Mouse (Mus musculus) myocyte (in vitro differentiated cells): ENCODE data around the gene Ankrd55. TPM values are rescaled to one million over a fixed set of nuclear protein-coding genes. Genes with fewer than 3 reads are reported as not detected.

Source experiments
- H3K27me3 ChIP-seq: one replicate; pipeline ENCODE4 v1.6.1; 2011; ENCODE audit not compliant: control insufficient read depth, insufficient read depth, insufficient read length
- H3K36me3 ChIP-seq: one replicate; pipeline ENCODE4 v1.6.1; 2011; ENCODE audit not compliant: control insufficient read depth, insufficient read depth
- H3K4me2 ChIP-seq: one replicate; pipeline ENCODE4 v1.6.1; 2011; ENCODE audit warnings: low read depth, control low read depth
- H3K4me3 ChIP-seq: one replicate; pipeline ENCODE4 v1.5.1; 2011; ENCODE audit warnings: mild to moderate bottlenecking, control low read depth, moderate library complexity
- H3K79me2 ChIP-seq: one replicate; pipeline ENCODE4 v1.6.1; 2011; ENCODE audit not compliant: control insufficient read depth, insufficient read depth
- H3ac ChIP-seq: one replicate; pipeline ENCODE4 v1.6.1; 2011; ENCODE audit not compliant: control insufficient read depth, insufficient read length
- CEBPB ChIP-seq: IDR thresholded peaks from 2 replicates; pipeline ENCODE4 v1.6.1; 2011; ENCODE audit warnings: mild to moderate bottlenecking, moderate library complexity; ENCODE audit not compliant: poor library complexity, insufficient read depth, severe bottlenecking
- E2F4 ChIP-seq: IDR thresholded peaks from one replicate; pipeline ENCODE4 v1.6.1; 2011; ENCODE audit warnings: mild to moderate bottlenecking, control low read depth, moderate library complexity; ENCODE audit not compliant: insufficient read depth
- MAX ChIP-seq: IDR thresholded peaks from one replicate; pipeline ENCODE4 v1.6.1; 2011; ENCODE audit warnings: low read depth, mild to moderate bottlenecking, control low read depth
- MYOD1 ChIP-seq, 3 experiments: IDR thresholded peaks; one replicate each; pipeline ENCODE4 v1.6.1; 2011; ENCODE audit warnings: control low read depth in 2 of 3, low read depth in 2 of 3, mild to moderate bottlenecking in 2 of 3, moderate library complexity in 1 of 3; ENCODE audit not compliant: insufficient read length in 2 of 3, control insufficient read depth in 1 of 3
- MYOG ChIP-seq, 3 experiments: IDR thresholded peaks; one replicate each; pipeline ENCODE4 v1.6.1; 2011; ENCODE audit warnings: control low read depth in 2 of 3, low read depth in 2 of 3, mild to moderate bottlenecking in 2 of 3; ENCODE audit not compliant: insufficient read length in 2 of 3, control insufficient read depth in 1 of 3, insufficient read depth in 1 of 3
- POLR2A ChIP-seq: IDR thresholded peaks from one replicate; pipeline ENCODE4 v1.6.1; 2011; ENCODE audit warnings: low read depth, mild to moderate bottlenecking, control low read depth, moderate library complexity; ENCODE audit not compliant: insufficient read length
- POLR2AphosphoS2 ChIP-seq: IDR thresholded peaks from one replicate; pipeline ENCODE4 v1.6.1; 2011; ENCODE audit warnings: low read depth, control low read depth; ENCODE audit not compliant: insufficient read length
- REST ChIP-seq: IDR thresholded peaks from one replicate; pipeline ENCODE4 v1.6.1; 2011; ENCODE audit warnings: mild to moderate bottlenecking, control low read depth, moderate library complexity; ENCODE audit not compliant: insufficient read depth, insufficient read length
- SRF ChIP-seq: IDR thresholded peaks from one replicate; pipeline ENCODE4 v1.6.1; 2011; ENCODE audit warnings: low read depth; ENCODE audit not compliant: control insufficient read depth, insufficient read length
- TCF12 ChIP-seq: IDR thresholded peaks from one replicate; pipeline ENCODE4 v1.6.1; 2011; ENCODE audit warnings: mild to moderate bottlenecking, control low read depth; ENCODE audit not compliant: poor library complexity, insufficient read depth, severe bottlenecking
- TCF3 ChIP-seq: IDR thresholded peaks from one replicate; pipeline ENCODE4 v1.6.1; 2011; ENCODE audit warnings: low read depth, control low read depth; ENCODE audit not compliant: insufficient read length
- USF1 ChIP-seq: IDR thresholded peaks from one replicate; pipeline ENCODE4 v1.6.1; 2011; ENCODE audit warnings: low read depth, mild to moderate bottlenecking, control low read depth, moderate library complexity
- polyA plus RNA-seq: library from polyadenylated mRNA; unstranded; fragments of >200 nt; fragmentation: generic; extraction: Trizol; gene quantifications from one replicate; pipeline ENCODE4 v1.2.1, GENCODE M21; 2012; ENCODE audit warnings: missing spikeins

Ankrd55 gene
- polyA plus RNA-seq, 1 experiment = 0.59 TPM

DNA sequence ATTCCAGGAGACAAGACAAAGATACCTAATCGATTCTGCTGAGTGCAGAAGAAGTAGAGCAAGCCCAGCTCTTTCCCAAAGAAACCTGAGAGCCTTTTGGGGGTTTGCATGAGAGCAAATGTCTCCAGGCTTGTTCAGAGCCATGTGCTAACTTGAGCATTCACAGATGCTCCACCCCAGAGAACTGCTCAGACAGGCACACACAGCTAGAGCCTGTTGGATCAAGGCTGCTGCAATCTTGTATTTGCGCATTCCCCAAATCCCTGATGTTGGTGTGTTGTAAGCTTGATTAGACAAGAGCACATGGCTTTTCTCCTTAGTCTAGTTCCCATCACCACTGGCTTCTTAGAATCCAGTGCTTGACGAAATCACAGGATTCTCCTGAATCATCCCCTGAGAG lies 94.7 kb downstream of the Ankrd55 start:
- H3K79me2 ChIP-seq = no peaks in the 10 kb centered on the region
- H3K4me3 ChIP-seq = no peak overlapping the region
- TF ChIP-seq POLR2A (no peak), E2F4 (no peak), MYOG (IDR thresholded peaks at IDR 0.05; ENCODE audit: control insufficient read depth in 1 of 3, insufficient read depth in 1 of 3, insufficient read length in 2 of 3, low read depth in 2 of 3) (no peak), REST (no peak), MYOD1 (IDR thresholded peaks at IDR 0.05; ENCODE audit: control insufficient read depth in 1 of 3, insufficient read length in 2 of 3, low read depth in 2 of 3) (no peak), POLR2AphosphoS2 (no peak), MAX (no peak), TCF12 (no peak), USF1 (no peak), TCF3 (no peak), CEBPB (no peak), SRF (no peak)
- H3ac ChIP-seq = no peak overlapping the region
- H3K27me3 ChIP-seq = no peaks in the 10 kb centered on the region
- H3K4me2 ChIP-seq = no peak overlapping the region
- no peaks in the 10 kb centered on the region for H3K36me3 ChIP-seq

DNA sequence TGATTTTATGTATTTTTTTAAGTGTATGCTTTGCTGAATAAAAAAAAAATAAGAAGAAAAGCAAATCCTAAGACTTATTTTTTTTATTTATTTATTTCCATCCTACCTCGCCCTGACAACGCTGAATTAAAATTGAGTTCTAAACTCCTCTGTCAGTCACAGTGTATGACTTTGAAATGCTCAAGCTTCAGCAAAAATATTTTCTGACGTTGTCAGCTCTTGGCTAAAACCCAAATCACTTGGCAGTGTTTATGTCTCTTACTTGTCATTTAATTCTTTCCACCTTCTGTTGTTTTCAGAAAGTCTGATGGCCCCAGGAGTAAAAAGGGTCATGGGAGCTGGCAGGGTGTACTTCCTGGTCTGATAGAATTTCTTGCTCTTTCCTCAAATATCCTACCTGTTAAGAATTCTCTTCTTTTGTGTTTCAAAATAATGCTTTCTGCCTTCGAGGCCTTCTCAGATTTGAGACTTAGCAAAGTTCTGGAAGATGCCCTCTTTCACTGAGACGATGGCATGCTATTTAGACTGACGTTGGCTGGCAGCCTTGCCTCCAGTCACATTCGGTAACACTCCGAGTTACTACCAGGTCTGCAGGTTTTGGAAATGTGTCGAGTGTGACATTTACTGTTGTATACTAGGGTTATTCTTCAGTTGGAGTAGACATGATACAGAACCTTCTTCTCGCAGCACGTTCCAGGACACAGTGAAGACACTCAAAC lies 95.8 kb downstream of the Ankrd55 start:
- H3K79me2 ChIP-seq = no peaks in the 10 kb centered on the region
- TF ChIP-seq CEBPB (no peak), POLR2A (no peak), MYOG (IDR thresholded peaks at IDR 0.05; ENCODE audit: control insufficient read depth in 1 of 3, insufficient read depth in 1 of 3, insufficient read length in 2 of 3, low read depth in 2 of 3) (no peak), E2F4 (no peak), REST (no peak), POLR2AphosphoS2 (no peak), TCF12 (no peak), USF1 (no peak), SRF (no peak)

DNA sequence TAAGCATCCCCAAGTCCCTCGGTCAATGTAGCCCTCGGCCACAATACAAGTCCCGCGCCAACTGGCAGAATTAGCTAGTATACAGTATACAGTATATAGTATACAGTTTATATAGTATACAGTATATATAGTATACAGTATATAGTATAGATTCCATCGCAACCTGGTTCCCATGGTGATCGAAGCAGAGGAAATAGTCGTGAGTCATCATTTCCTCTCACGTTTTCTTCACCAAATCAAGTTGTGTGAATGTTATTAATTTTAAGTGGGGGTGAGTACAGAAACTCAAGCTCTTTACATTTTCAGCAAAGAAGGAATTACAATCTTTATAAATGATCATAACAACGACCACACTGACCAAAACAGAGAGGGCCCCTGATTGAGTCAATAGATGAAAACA lies 96.8 kb downstream of the Ankrd55 start:
- Histone ChIP-seq H3K27me3 (no peaks in the 10 kb centered on the region), H3K36me3 (no peaks in the 10 kb centered on the region), H3K4me3 (no peak overlapping the region), H3K4me2 (no peak overlapping the region), H3ac (no peak overlapping the region), H3K79me2 (no peaks in the 10 kb centered on the region)
- no peak for TF ChIP-seq MAX
- no peak for TF ChIP-seq USF1
- no peak for TF ChIP-seq MYOD1 (IDR thresholded peaks at IDR 0.05; ENCODE audit: control insufficient read depth in 1 of 3, insufficient read length in 2 of 3, low read depth in 2 of 3)
- TF ChIP-seq E2F4 = no peak
- TF ChIP-seq SRF = no peak
- no peak for TF ChIP-seq POLR2A
- TF ChIP-seq TCF3 = no peak
- TF ChIP-seq MYOG (IDR thresholded peaks at IDR 0.05; ENCODE audit: control insufficient read depth in 1 of 3, insufficient read depth in 1 of 3, insufficient read length in 2 of 3, low read depth in 2 of 3) = no peak
- no peak for TF ChIP-seq CEBPB
- TF ChIP-seq POLR2AphosphoS2 = no peak

More for the DNA sequence above, 95.8 kb downstream of the Ankrd55 start:
- H3K4me3 ChIP-seq = no peak overlapping the region
- no peaks in the 10 kb centered on the region for H3K27me3 ChIP-seq
- no peak overlapping the region for H3ac ChIP-seq
- H3K4me2 ChIP-seq = no peak overlapping the region
- no peaks in the 10 kb centered on the region for H3K36me3 ChIP-seq

DNA sequence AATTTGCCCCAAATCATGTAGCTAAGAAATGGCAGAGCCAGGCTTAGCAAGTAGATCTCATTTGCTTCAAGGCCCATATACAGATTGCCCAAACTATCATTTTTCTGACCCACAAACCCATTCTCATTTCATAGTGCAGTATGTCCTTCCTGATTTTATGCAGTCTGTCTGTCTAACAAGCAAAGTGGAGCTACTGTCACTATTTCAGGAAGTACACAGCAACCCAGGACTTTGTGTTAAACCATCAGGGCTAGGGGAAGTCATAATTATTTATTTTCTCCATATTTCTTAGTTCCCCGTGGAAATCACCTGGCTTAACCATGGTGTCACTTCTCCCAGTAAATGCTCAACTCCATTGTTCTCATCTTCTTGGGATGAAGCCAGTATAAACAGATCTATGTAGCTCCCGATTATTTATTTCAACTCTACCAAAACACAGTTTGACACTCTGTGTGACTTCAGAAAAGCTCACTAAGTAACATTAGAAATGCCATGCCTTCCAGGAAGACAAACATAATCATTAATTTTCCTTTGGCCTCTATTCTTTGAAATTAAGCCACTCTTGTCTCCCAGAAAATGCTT lies 98.3 kb downstream of the Ankrd55 start:
- no peak overlapping the region for H3ac ChIP-seq
- no peaks in the 10 kb centered on the region for H3K79me2 ChIP-seq
- H3K27me3 ChIP-seq = no peaks in the 10 kb centered on the region
- TF ChIP-seq TCF3 = no peak
- no peak for TF ChIP-seq POLR2AphosphoS2
- no peak for TF ChIP-seq TCF12
- TF ChIP-seq MYOD1 (IDR thresholded peaks at IDR 0.05; ENCODE audit: control insufficient read depth in 1 of 3, insufficient read length in 2 of 3, low read depth in 2 of 3) = no peak
- TF ChIP-seq CEBPB = no peak
- TF ChIP-seq MYOG (IDR thresholded peaks at IDR 0.05; ENCODE audit: control insufficient read depth in 1 of 3, insufficient read depth in 1 of 3, insufficient read length in 2 of 3, low read depth in 2 of 3) = no peak
- TF ChIP-seq POLR2A = no peak
- no peak for TF ChIP-seq REST
- no peak for TF ChIP-seq E2F4
- no peaks in the 10 kb centered on the region for H3K36me3 ChIP-seq
- no peak overlapping the region for H3K4me2 ChIP-seq
- H3K4me3 ChIP-seq = no peak overlapping the region

DNA sequence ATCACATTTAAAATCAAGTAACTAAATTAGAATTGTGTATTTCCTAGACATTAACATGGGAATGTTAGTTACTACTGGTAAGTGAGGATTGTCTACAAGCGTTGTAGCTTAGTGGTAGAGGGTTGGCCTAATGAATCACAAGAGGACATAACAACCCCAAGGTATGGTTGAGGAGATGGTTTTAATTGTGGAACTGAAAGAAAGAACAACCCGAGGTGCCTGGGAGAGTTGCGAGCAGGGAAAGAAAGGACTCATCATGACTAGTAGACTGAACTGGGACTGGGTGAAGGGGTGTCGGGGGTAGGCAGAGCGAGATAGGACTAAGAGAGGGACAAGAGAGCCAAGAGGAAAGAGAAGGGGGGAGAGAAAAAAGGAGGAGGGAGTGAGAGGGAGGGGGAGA lies 99.0 kb downstream of the Ankrd55 start:
- Histone ChIP-seq H3K4me3 (no peak overlapping the region), H3K27me3 (no peaks in the 10 kb centered on the region), H3K4me2 (no peak overlapping the region), H3ac (no peak overlapping the region), H3K79me2 (no peaks in the 10 kb centered on the region), H3K36me3 (no peaks in the 10 kb centered on the region)
- TF ChIP-seq MAX = no peak
- TF ChIP-seq POLR2AphosphoS2 = no peak
